Mouse (Mus musculus) heart, embryonic 10.5 days (tissue): Measurements from ENCODE around the gene Gm42421. TPM values are rescaled to one million over a fixed set of nuclear protein-coding genes. Genes with fewer than 3 reads are reported as not detected.

Experiments
- DNase-seq: peaks from one replicate; pipeline ENCODE4 v3.0.0-alpha.2; 2017; ENCODE audit warnings: low spot score
- H3K27ac ChIP-seq: fragments of 300-500 bp; sonication (generic); 2 replicates; pipeline ENCODE4 v1.5.1; 2016; ENCODE audit warnings: mild to moderate bottlenecking
- H3K27me3 ChIP-seq: fragments of 300-500 bp; sonication (generic); 2 replicates; pipeline ENCODE4 v1.6.1; 2016; ENCODE audit warnings: mild to moderate bottlenecking; ENCODE audit not compliant: poor library complexity, insufficient read depth, severe bottlenecking
- H3K36me3 ChIP-seq: fragments of 300-500 bp; sonication (generic); 2 replicates; pipeline ENCODE4 v1.6.1; 2016; ENCODE audit warnings: mild to moderate bottlenecking, moderate library complexity
- H3K4me1 ChIP-seq: fragments of 300-500 bp; sonication (generic); 2 replicates; pipeline ENCODE4 v1.6.1; 2016; ENCODE audit warnings: mild to moderate bottlenecking
- H3K4me3 ChIP-seq: fragments of 300-500 bp; sonication (generic); 2 replicates; pipeline ENCODE4 v1.5.1; 2016; ENCODE audit warnings: mild to moderate bottlenecking, moderate library complexity
- H3K9me3 ChIP-seq: fragments of 300-500 bp; sonication (generic); 2 replicates; pipeline ENCODE4 v1.6.1; 2016; ENCODE audit warnings: mild to moderate bottlenecking, moderate library complexity
- WGBS: fragments of 180-500 bp; shearing (Covaris S2); methylation state at CpG from one replicate; pipeline ENCODE4 v1.1.7; 2016; 5-methylcytosine and 5-hydroxymethylcytosine counted together
- polyA plus RNA-seq: library from polyadenylated mRNA; unstranded; fragments of >200 nt; fragmentation: Nextera tagmentation; extraction: Ambion mirVana; gene quantifications from 2 replicates; pipeline ENCODE4 v1.2.1, GENCODE M21; 2016

Gene Gm42421
- polyA plus RNA-seq, 1 experiment from 2014 or later, result 1.3 TPM

DNA sequence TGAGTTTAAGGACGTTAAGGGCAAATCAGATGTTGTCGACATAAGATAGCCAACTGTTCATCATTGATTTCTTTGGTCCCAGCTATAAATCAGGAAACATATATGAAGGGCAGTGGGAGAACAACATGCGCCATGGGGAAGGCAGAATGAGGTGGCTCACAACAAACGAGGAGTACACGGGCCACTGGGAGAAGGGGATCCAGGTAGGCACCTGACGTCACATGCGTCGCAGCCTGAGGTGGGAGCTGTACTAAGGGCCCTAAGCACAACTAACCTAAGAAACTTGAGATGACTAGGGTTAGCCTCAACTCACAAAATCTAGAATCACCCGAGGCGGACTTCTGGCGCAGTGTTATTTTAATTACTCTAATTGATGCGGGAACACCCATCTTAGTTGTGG is 20.4 kb downstream of the Gm42421 start:
- no peaks in the 10 kb centered on the region for H3K27me3 ChIP-seq
- H3K4me3 ChIP-seq, result no peak overlapping the region
- H3K27ac ChIP-seq, result no peak overlapping the region
- DNase-seq, result peak; percentile 67
- WGBS, result 82% methylated on average over 12 of the region's 12 CpGs
- no peaks in the 10 kb centered on the region for H3K9me3 ChIP-seq
- H3K4me1 ChIP-seq, result no peaks in the 10 kb centered on the region
- H3K36me3 ChIP-seq, result no peaks in the 10 kb centered on the region

DNA sequence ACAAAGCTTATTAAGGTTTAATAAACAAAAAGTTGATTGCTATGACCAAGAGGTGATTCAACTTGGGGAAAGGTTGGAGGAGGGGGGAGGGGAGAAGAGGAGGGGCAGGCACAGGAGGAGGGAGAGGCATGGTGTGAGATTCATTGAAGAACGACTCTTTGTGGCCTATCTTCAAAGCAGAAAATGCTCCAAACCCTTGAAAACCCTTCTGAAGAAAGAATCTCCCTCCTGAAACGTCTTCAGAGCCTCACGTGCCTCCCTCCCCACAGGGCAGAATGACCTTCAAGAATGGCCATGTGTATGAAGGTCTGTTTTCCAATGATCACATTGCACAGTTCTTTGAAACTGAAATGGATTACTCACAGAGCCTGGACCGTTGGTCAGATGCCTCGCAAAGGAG is 22.0 kb downstream of the Gm42421 start:
- DNase-seq, result peak; percentile 17
- WGBS, result 46% methylated on average over 5 of the region's 5 CpGs
- no peaks in the 10 kb centered on the region for H3K27me3 ChIP-seq
- H3K4me1 ChIP-seq, result no peaks in the 10 kb centered on the region
- no peak overlapping the region for H3K27ac ChIP-seq
- no peaks in the 10 kb centered on the region for H3K36me3 ChIP-seq
- no peak overlapping the region for H3K4me3 ChIP-seq
- H3K9me3 ChIP-seq, result no peaks in the 10 kb centered on the region

DNA sequence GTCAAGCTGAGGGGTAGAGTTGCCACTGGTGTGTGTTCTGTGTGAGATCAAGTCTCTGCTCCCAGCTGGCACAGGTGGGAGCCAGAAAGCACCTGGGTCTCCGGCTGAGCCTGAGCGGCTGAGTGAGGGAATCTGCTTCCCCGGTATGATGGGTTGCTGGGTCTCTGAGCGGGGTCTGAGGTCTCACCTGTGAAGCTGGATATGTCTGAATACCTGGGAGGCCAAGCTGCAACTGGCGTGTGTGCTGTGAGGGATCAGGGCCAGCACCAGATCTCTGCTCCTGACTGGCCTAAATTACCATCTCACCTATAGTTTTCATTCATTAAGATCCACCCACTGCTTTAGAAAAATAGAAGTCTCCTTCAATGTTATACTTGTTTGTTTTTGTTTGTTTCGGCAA is 29.1 kb downstream of the Gm42421 start:
- Histone ChIP-seq H3K4me3 (no peak overlapping the region), H3K36me3 (peaks cover 11% of the 10 kb centered on the region; the same call in 1 of the 2 replicates), H3K27ac (no peak overlapping the region), H3K9me3 (no peaks in the 10 kb centered on the region), H3K4me1 (no peaks in the 10 kb centered on the region), H3K27me3 (no peaks in the 10 kb centered on the region)
- DNase-seq, result peak; percentile 63
- 87% methylated on average over 6 of the region's 6 CpGs for WGBS

DNA sequence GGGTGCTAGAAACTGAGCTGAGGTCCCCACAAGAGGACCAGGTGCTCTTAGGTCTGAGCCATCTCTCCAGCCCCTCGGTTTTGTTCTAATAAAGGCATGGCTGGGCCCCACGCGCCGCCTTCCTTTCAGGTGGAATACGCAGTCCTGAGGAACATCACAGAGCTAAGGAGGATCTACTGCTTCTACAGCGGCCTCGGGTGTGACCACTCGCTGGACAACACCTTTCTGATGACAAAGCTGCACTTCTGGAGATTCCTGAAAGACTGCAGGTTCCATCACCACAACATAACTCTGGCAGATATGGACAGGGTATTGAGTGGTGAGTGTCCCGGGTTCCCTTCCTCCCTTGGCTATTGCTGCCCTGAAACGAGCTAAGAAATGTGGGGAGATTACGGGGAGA is 31.6 kb downstream of the Gm42421 start:
- no peak overlapping the region for H3K4me3 ChIP-seq
- no peak overlapping the region for H3K27ac ChIP-seq
- no peaks in the 10 kb centered on the region for H3K27me3 ChIP-seq
- peaks cover 11% of the 10 kb centered on the region; the same call in 1 of the 2 replicates for H3K36me3 ChIP-seq
- WGBS, result 90% methylated on average over 11 of the region's 11 CpGs
- no peaks in the 10 kb centered on the region for H3K4me1 ChIP-seq
- DNase-seq, result peak; percentile 64
- H3K9me3 ChIP-seq, result no peaks in the 10 kb centered on the region

DNA sequence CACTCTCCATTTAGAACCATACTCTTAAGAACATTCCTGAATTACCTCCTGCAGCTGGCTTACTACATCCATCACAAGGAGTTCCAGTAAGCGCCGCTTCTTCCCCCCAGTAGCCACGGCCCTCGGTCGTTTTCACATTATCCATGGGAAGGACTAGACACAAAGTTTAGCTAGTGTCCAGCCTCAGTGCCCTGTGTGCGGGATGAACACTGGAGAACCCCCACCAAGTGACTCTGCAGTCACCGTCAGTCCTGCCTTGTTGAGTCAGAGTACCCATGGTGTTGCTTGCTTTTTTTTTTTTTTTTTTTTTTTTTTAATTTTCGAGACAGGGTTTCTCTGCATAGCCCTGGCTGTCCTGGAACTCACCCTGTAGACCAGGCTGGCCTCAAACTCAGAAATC is 33.2 kb downstream of the Gm42421 start:
- 83% methylated on average over 8 of the region's 8 CpGs for WGBS
- Histone ChIP-seq H3K27ac (no peak overlapping the region), H3K36me3 (peaks cover 11% of the 10 kb centered on the region; the same call in 1 of the 2 replicates), H3K4me3 (no peak overlapping the region), H3K27me3 (no peaks in the 10 kb centered on the region), H3K9me3 (no peaks in the 10 kb centered on the region), H3K4me1 (no peaks in the 10 kb centered on the region)
- peak; percentile 51 for DNase-seq

DNA sequence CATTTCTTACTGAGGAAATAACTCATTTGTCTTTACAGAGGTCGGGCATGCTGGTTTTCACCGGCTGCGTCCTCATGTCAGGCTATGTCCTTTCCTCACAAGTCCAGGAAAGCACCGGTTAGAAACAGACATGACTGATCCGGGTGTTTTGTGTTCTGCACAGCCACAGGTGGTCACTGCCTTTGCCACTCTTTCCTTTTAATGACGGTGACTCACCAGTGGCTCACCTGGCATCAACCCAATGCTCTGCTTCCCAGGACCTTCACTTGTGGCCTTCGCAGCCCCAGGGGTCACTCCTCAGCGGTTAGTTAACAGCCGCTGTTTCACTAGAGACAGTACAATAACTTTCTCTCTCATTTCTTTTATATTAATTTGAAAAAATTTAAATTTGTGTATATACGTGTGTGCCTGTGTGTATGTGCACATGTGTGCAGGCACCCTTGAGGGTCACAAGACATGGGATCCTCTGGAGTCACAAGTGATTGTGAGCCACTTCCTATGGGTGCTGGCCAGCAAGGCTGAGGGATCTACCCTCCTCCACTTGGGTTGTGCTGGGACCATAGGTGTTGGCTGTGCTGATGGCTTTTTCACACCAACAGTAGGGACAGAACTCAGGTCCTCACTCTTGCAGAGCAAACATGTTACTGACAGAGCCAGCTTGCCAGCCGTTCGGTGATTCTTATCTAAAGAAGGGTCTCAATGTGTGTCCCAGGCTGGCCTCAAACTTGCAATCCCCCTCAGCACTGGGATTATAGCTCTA is 37.8 kb downstream of the Gm42421 start:
- Histone ChIP-seq H3K4me3 (no peak overlapping the region), H3K36me3 (no peaks in the 10 kb centered on the region), H3K27me3 (no peaks in the 10 kb centered on the region), H3K27ac (no peak overlapping the region), H3K9me3 (no peaks in the 10 kb centered on the region), H3K4me1 (no peaks in the 10 kb centered on the region)
- peak; percentile 61 for DNase-seq
- WGBS, result 87% methylated on average over 12 of the region's 12 CpGs

DNA sequence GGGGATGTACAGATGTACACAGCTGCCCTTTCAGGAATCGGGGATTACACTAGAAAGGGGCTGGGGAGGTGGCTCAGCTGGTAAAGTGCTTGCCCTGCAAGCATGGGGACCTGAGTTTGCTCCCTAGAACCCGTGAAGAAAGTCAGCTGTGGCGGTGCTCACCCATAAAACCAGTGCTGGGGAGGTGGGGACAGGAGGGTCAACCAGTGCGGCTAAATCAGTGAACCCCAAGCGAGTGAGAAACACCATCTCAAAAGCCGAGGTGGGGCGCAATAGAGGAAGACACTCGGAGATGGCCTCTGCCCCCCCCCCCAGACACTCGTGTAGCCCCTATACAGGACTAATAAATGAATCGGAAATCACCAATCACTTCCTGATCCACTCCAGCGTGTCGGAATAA is 38.7 kb downstream of the Gm42421 start:
- H3K9me3 ChIP-seq, result no peaks in the 10 kb centered on the region
- H3K36me3 ChIP-seq, result no peaks in the 10 kb centered on the region
- H3K27me3 ChIP-seq, result no peaks in the 10 kb centered on the region
- DNase-seq, result peak; percentile 73
- H3K4me3 ChIP-seq, result no peak overlapping the region
- WGBS, result 81% methylated on average over 12 of the region's 12 CpGs
- no peaks in the 10 kb centered on the region for H3K4me1 ChIP-seq
- no peak overlapping the region for H3K27ac ChIP-seq

DNA sequence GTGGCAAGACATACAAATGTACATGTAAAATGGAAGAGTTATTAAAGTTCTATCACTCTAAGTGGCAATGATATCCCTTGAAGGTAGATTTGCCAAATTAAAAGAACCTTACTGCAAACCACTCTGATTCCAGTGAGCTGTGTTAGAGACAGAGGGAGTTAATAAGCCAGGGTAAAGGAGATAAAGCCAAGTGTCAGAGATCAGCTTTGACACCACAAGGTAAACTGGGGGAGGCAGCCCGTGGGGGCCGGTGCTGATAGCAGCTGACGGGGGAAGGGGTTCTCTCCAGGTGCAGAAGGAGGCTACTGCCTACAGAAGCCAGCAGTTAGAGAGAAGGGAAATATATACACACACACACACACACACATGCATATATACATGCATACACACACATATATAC is 44.7 kb downstream of the Gm42421 start:
- whole genome bisulfite sequencing, result 50% methylated on average over 3 of the region's 3 CpGs
- Histone ChIP-seq H3K4me3 (no peak overlapping the region), H3K36me3 (no peaks in the 10 kb centered on the region), H3K27ac (no peak overlapping the region), H3K9me3 (no peaks in the 10 kb centered on the region), H3K4me1 (peaks cover 3% of the 10 kb centered on the region; the same call in 1 of the 2 replicates), H3K27me3 (no peaks in the 10 kb centered on the region)
- peak; percentile 46 for DNase-seq

DNA sequence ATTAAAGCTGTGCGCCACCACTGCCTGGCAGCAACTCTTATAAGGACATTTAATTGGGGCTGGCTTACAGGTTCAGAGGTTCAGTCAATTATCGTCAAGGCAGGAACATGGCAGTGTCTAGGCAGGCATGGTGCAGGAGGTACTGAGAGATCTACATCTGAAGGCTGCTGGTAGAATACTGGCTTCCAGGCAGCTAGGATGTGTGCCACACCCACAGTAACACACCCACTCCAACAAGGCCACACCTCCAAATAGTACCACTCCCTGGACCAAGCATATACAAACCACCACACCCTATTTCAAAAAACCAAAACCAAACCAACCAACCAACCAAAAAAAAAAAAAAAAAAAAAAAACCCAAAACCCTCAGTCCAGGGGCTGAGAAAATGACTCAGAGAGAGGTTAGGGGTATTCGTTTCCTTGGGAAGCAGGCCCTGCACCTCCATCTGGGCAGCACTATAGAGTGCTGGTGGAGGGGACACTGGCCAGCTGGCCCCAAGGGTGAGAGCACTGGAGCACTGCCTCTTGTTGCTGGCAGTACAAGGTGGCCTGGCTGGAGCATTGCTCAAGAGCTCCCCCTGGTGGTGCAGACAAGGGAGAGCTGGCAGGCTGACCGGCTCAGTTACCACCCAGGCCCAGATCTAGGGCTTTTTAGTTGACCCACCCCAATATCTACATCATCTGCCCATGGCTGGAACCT is 47.1 kb downstream of the Gm42421 start:
- Histone ChIP-seq H3K4me1 (peaks cover 3% of the 10 kb centered on the region; the same call in 1 of the 2 replicates), H3K36me3 (no peaks in the 10 kb centered on the region), H3K27ac (no peak overlapping the region), H3K27me3 (no peaks in the 10 kb centered on the region), H3K4me3 (no peak overlapping the region), H3K9me3 (no peaks in the 10 kb centered on the region)
- DNase-seq, result peak; percentile 91
- WGBS, result 49% methylated on average over 4 of the region's 4 CpGs

DNA sequence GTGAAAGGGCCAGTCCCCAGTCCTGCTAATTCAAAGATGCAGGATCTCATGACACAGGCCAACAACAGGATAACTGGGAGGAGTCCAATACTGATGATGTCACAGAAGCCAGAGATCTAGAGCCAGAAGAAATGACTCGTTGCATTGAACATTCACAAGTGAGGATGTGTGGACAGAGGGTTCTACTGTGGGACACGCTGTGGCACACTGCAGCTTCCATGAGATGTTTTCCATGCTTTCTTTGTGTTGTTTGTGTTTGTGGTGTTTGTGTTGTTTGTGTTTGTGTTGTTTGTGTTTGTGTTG is 47.6 kb downstream of the Gm42421 start:
- no peak for DNase-seq
- WGBS, result 51% methylated on average over 2 of the region's 2 CpGs
- Histone ChIP-seq H3K27ac (no peak overlapping the region), H3K4me3 (no peak overlapping the region), H3K9me3 (no peaks in the 10 kb centered on the region), H3K4me1 (peaks cover 4% of the 10 kb centered on the region), H3K27me3 (no peaks in the 10 kb centered on the region), H3K36me3 (no peaks in the 10 kb centered on the region)

DNA sequence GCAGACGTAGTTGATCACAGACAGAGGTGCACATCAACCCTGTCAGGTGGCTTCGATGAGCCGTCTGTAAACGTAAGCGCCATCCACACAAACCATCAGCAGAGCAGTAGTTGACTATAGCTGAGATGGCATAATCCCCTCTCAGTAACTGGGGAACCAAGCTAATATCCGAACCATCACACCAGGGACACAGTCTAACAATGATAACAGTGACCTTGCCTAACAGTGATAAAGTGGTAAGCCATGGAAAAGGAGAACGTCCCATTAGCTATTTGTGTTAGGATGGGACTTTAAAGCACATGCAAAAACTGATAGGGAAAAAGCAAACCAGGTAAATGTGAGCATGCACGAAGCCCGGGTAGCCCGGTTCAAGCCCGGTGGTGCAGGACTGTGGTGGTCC is 48.3 kb downstream of the Gm42421 start:
- H3K9me3 ChIP-seq, result no peaks in the 10 kb centered on the region
- DNase-seq, result no peak
- no peak overlapping the region for H3K27ac ChIP-seq
- no peak overlapping the region for H3K4me3 ChIP-seq
- H3K36me3 ChIP-seq, result no peaks in the 10 kb centered on the region
- WGBS, result 84% methylated on average over 11 of the region's 11 CpGs
- H3K27me3 ChIP-seq, result no peaks in the 10 kb centered on the region
- H3K4me1 ChIP-seq, result peaks cover 10% of the 10 kb centered on the region

DNA sequence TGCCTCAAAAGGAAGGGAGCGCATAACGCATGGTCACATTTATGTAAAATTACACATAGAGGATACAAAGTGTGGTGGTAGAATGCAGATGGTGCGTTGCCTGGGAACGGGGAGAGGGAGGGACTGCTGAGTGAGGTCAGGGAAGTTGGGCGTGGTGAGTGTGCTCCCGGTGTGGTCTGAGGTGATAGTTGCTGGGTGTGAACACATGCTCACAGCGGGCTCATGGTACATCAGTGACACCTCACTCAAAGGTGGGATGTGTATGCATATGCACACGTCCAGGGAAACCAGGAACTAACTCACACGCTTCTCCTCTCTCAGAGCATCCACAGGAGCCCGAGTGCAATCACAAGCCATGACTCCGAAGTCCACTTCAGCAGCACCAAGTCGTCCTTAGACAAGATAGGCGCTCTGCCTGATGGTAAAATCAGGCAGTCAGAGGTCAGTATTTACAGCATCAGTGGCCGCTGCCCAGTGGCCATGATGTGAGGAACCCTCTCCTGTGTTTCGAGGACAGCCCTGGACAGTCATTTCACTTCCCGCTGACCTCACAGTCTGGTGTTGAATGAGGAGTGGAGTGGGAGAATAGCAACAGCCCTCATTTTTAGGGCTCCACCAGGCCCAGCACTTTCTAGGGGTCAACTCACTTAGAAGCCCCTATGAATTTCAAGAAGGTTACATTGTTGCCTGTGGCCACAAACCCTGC is 48.9 kb downstream of the Gm42421 start:
- DNase-seq, result peak; percentile 75
- WGBS, result 59% methylated on average over 16 of the region's 16 CpGs
- Histone ChIP-seq H3K27ac (no peak overlapping the region), H3K9me3 (no peaks in the 10 kb centered on the region), H3K36me3 (no peaks in the 10 kb centered on the region), H3K27me3 (no peaks in the 10 kb centered on the region), H3K4me3 (no peak overlapping the region), H3K4me1 (peaks cover 10% of the 10 kb centered on the region)

DNA sequence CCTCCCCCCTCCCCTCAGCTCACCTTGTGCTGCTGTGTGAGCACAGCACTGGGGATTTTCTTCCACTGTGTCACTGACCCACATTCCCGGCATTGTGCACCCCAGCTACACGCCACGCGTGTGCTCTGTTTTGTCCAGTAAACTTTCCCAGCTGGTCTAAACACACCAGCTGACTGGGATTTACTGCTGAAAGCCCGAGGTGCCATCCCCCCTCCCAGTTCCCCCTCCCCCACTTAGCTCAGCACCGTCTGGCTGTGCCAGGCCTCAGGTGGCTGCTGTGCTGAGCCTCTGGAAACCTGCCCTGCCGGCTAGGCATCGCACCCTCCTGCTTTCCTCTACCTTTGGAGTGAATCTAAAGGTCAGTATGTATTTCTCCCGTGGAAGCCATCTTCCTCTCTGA is 52.9 kb downstream of the Gm42421 start:
- Histone ChIP-seq H3K9me3 (no peaks in the 10 kb centered on the region), H3K27ac (0 out of 2 replicates have a peak overlapping the region, but pooled peaks have one; percentile 56)

More for the DNA sequence above, 52.9 kb downstream of the Gm42421 start:
- Histone ChIP-seq H3K4me3 (no peak overlapping the region), H3K27me3 (no peaks in the 10 kb centered on the region), H3K36me3 (peaks cover 23% of the 10 kb centered on the region), H3K4me1 (peaks cover 7% of the 10 kb centered on the region)
- 33% methylated on average over 9 of the region's 9 CpGs for WGBS
- no peak for DNase-seq
